Mouse (Mus musculus): Measurements from ENCODE around the gene Ceacam20. TPM values are rescaled to one million over a fixed set of nuclear protein-coding genes. Genes with fewer than 3 reads are reported as not detected.

The Ceacam20 gene
- polyA plus RNA-seq, 1 experiment, result not detected

GRCm38 (mm10) chr7:19945821-19946515 is 19.2 kb upstream of the Ceacam20 start:
- H3K27me3 ChIP-seq (ENCODE audit: control insufficient read depth, insufficient read depth, low read length), result no peaks in the 10 kb centered on the region
- no peaks in the 10 kb centered on the region for H3K4me1 ChIP-seq (ENCODE audit: control insufficient read depth, insufficient read depth, insufficient read length)
- 75% methylated on average over 13 of the region's 13 CpGs for WGBS
- no peak for TF ChIP-seq CTCF (IDR thresholded peaks at IDR 0.05; ENCODE audit: extremely low read depth, insufficient read depth, insufficient read length, insufficient replicate concordance)
- no peak for TF ChIP-seq POLR2A (IDR thresholded peaks at IDR 0.05; ENCODE audit: low read depth, low read length)
- H3K4me3 ChIP-seq (ENCODE audit: extremely low read depth, insufficient read depth, insufficient read length), result no peak overlapping the region
- peak overlapping the region; percentile 57 for H3K27ac ChIP-seq (ENCODE audit: insufficient read depth, low read length)
- H3K36me3 ChIP-seq (ENCODE audit: control insufficient read depth, insufficient read depth, low read length), result no peaks in the 10 kb centered on the region
- DNase-seq (ENCODE audit: low read depth in 1 of 2, low spot score in 2 of 2), result no peak

DNA sequence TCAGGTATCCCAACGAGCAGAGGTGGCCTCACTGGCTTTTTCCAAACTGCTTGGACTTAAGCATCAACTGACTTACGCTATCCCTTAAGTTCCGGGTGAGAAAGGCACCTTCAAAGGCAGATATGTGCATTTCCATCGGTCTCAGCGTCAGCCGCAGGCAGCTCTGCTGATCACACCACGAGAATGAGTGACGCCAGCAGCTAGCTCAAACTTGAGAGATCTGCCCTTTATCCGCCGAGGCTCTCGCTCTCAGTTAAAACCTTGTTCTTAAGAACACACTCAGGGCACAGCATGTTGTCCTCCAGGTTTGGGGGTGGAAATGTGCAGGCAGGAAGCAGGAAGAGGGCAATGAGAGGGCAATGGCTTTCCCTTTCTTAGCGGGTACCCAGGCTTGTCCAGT is 16.3 kb upstream of the Ceacam20 start:
- no peak overlapping the region for H3K4me3 ChIP-seq (ENCODE audit: extremely low read depth, insufficient read depth, insufficient read length)
- no peaks in the 10 kb centered on the region for H3K4me1 ChIP-seq (ENCODE audit: control insufficient read depth, insufficient read depth, insufficient read length)
- H3K27me3 ChIP-seq (ENCODE audit: control insufficient read depth, insufficient read depth, low read length), result no peaks in the 10 kb centered on the region
- TF ChIP-seq POLR2A (IDR thresholded peaks at IDR 0.05; ENCODE audit: low read depth, low read length), result no peak
- TF ChIP-seq CTCF (IDR thresholded peaks at IDR 0.05; ENCODE audit: extremely low read depth, insufficient read depth, insufficient read length, insufficient replicate concordance), result no peak
- H3K27ac ChIP-seq (ENCODE audit: insufficient read depth, low read length), result peak overlapping the region; percentile 1; the same call in 1 of the 2 replicates
- 86% methylated on average over 12 of the region's 12 CpGs for WGBS
- DNase-seq (ENCODE audit: low read depth in 1 of 2, low spot score in 2 of 2), result no peak
- H3K36me3 ChIP-seq (ENCODE audit: control insufficient read depth, insufficient read depth, low read length), result no peaks in the 10 kb centered on the region

GRCm38 (mm10) chr7:19949996-19950395 is 15.2 kb upstream of the Ceacam20 start:
- WGBS, result 74% methylated on average over 10 of the region's 10 CpGs
- peak in 1 of 2 experiments; percentile 14 for DNase-seq (ENCODE audit: low read depth in 1 of 2, low spot score in 2 of 2)
- TF ChIP-seq CTCF (IDR thresholded peaks at IDR 0.05; ENCODE audit: extremely low read depth, insufficient read depth, insufficient read length, insufficient replicate concordance) (no peak), POLR2A (IDR thresholded peaks at IDR 0.05; ENCODE audit: low read depth, low read length) (no peak)

GRCm38 (mm10) chr7:19950589-19950988 is 14.6 kb upstream of the Ceacam20 start, which contains the start of gene Igsf23:
Gene Igsf23, minus strand, starts transcription at chr7:19950756.
- peak within 1 kb of the TSS; percentile 57 for H3K27ac ChIP-seq (ENCODE audit: insufficient read depth, low read length)
- no peak for TF ChIP-seq POLR2A (IDR thresholded peaks at IDR 0.05; ENCODE audit: low read depth, low read length)
- TF ChIP-seq CTCF (IDR thresholded peaks at IDR 0.05; ENCODE audit: extremely low read depth, insufficient read depth, insufficient read length, insufficient replicate concordance), result no peak
- no peaks in the 10 kb centered on the region for H3K4me1 ChIP-seq (ENCODE audit: control insufficient read depth, insufficient read depth, insufficient read length)
- WGBS, result 74% methylated on average over 9 of the region's 9 CpGs
- no peaks in the 10 kb centered on the region for H3K36me3 ChIP-seq (ENCODE audit: control insufficient read depth, insufficient read depth, low read length)
- no peaks in the 10 kb centered on the region for H3K27me3 ChIP-seq (ENCODE audit: control insufficient read depth, insufficient read depth, low read length)
- no peak within 1 kb of the TSS for H3K4me3 ChIP-seq (ENCODE audit: extremely low read depth, insufficient read depth, insufficient read length)
- no peak for DNase-seq (ENCODE audit: low read depth in 1 of 2, low spot score in 2 of 2)

More at GRCm38 (mm10) chr7:19949996-19950395, 15.2 kb upstream of the Ceacam20 start:
- no peaks in the 10 kb centered on the region for H3K27me3 ChIP-seq (ENCODE audit: control insufficient read depth, insufficient read depth, low read length)
- no peak overlapping the region for H3K4me3 ChIP-seq (ENCODE audit: extremely low read depth, insufficient read depth, insufficient read length)
- H3K27ac ChIP-seq (ENCODE audit: insufficient read depth, low read length), result peak overlapping the region; percentile 57; the same call in 1 of the 2 replicates
- H3K36me3 ChIP-seq (ENCODE audit: control insufficient read depth, insufficient read depth, low read length), result no peaks in the 10 kb centered on the region
- no peaks in the 10 kb centered on the region for H3K4me1 ChIP-seq (ENCODE audit: control insufficient read depth, insufficient read depth, insufficient read length)

DNA sequence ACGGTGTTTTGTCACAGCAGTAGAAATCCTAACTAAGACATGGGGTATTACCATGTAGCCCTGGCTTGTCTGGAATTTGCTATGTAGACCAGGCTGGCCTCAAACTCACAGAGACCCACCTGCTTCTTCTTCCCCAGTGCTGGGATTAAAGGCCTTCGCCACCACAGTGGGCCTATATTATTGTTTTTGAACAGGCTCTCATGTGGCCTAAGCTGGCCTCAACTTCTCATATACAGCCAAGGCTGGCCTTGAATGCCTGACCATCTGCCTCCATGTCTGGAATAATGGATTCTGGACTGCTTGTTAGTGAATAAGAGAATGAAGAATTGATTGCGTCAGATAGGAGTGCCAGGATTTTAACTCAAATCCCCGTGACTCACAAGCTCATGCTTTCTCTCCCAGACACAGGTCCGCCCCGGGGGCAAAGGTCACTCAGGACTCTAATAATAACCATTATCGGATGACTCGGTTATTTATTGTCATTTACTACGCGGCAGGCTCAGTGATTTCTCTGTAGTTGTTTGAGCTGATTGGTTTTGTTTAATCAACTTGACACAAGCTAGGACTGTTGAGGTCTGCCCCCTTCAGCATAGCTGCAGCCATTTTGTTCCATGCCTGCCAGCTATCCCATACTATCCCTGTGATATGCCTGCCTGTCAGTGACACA is 12.8 kb upstream of the Ceacam20 start:
- Histone ChIP-seq H3K4me1 (ENCODE audit: control insufficient read depth, insufficient read depth, insufficient read length) (no peaks in the 10 kb centered on the region), H3K27me3 (ENCODE audit: control insufficient read depth, insufficient read depth, low read length) (no peaks in the 10 kb centered on the region), H3K4me3 (ENCODE audit: extremely low read depth, insufficient read depth, insufficient read length) (no peak overlapping the region), H3K27ac (ENCODE audit: insufficient read depth, low read length) (no peak overlapping the region), H3K36me3 (ENCODE audit: control insufficient read depth, insufficient read depth, low read length) (no peaks in the 10 kb centered on the region)
- no peak for TF ChIP-seq CTCF (IDR thresholded peaks at IDR 0.05; ENCODE audit: extremely low read depth, insufficient read depth, insufficient read length, insufficient replicate concordance)
- no peak for TF ChIP-seq POLR2A (IDR thresholded peaks at IDR 0.05; ENCODE audit: low read depth, low read length)
- no peak for DNase-seq (ENCODE audit: low read depth in 1 of 2, low spot score in 2 of 2)
- WGBS, result 91% methylated on average over 10 of the region's 10 CpGs

DNA sequence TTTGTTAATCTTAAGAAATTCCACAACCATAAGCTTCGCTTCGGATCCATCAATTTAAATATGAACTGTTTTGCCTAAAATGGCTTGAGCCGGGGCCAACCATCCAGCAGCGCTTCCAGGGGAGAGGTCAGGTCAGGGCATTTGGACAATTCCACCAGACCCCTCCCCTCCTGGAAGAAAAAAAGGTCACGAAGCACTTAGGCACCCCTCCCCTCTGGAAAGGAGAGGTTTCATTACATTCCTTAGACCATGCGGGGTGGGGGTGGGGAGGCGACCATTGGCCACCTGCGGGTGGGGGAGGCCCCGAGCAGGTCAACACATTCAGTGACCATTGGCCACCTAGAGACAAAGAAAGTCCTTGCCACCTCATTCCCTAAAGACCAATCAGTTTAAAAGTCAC is 12.2 kb upstream of the Ceacam20 start:
- Histone ChIP-seq H3K27ac (ENCODE audit: insufficient read depth, low read length) (no peak overlapping the region), H3K36me3 (ENCODE audit: control insufficient read depth, insufficient read depth, low read length) (no peaks in the 10 kb centered on the region), H3K4me1 (ENCODE audit: control insufficient read depth, insufficient read depth, insufficient read length) (no peaks in the 10 kb centered on the region), H3K4me3 (ENCODE audit: extremely low read depth, insufficient read depth, insufficient read length) (no peak overlapping the region), H3K27me3 (ENCODE audit: control insufficient read depth, insufficient read depth, low read length) (no peaks in the 10 kb centered on the region)
- DNase-seq (ENCODE audit: low read depth in 1 of 2, low spot score in 2 of 2), result no peak
- 89% methylated on average over 9 of the region's 9 CpGs for WGBS
- TF ChIP-seq POLR2A (IDR thresholded peaks at IDR 0.05; ENCODE audit: low read depth, low read length) (no peak), CTCF (IDR thresholded peaks at IDR 0.05; ENCODE audit: extremely low read depth, insufficient read depth, insufficient read length, insufficient replicate concordance) (no peak)

DNA sequence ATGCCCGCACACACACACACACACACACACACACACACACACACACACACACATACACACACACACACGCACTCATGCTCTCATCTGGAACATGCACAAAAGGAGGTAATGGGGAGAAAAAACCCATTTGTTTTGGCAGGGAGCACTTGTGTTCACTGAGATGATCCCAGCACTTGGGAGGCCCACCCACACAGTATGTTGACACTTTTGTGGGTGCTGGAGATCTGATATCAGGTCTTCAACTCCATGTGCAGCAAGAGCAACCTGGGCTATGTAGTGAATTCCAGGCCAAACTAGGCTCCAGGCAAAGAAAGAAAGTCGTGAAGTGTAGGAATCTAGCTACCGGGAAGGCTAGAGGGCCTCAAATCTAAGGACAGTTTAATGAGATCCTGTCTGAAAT is 9.4 kb upstream of the Ceacam20 start:
- WGBS, result 75% methylated on average over 4 of the region's 4 CpGs
- no peak for TF ChIP-seq CTCF (IDR thresholded peaks at IDR 0.05; ENCODE audit: extremely low read depth, insufficient read depth, insufficient read length, insufficient replicate concordance)
- TF ChIP-seq POLR2A (IDR thresholded peaks at IDR 0.05; ENCODE audit: low read depth, low read length), result no peak
- Histone ChIP-seq H3K27ac (ENCODE audit: insufficient read depth, low read length) (no peak overlapping the region), H3K36me3 (ENCODE audit: control insufficient read depth, insufficient read depth, low read length) (no peaks in the 10 kb centered on the region), H3K4me3 (ENCODE audit: extremely low read depth, insufficient read depth, insufficient read length) (no peak overlapping the region), H3K4me1 (ENCODE audit: control insufficient read depth, insufficient read depth, insufficient read length) (no peaks in the 10 kb centered on the region), H3K27me3 (ENCODE audit: control insufficient read depth, insufficient read depth, low read length) (no peaks in the 10 kb centered on the region)
- no peak for DNase-seq (ENCODE audit: low read depth in 1 of 2, low spot score in 2 of 2)
